Mouse (Mus musculus) olfactory bulb, adult 2 months (tissue): ENCODE data around the gene Timp3. TPM values are rescaled to one million over a fixed set of nuclear protein-coding genes. Genes with fewer than 3 reads are reported as not detected.

ENCODE experiments used
- H3K27ac ChIP-seq: fragments of 200-500 bp; 2 replicates; pipeline ENCODE4 v1.5.1; 2012; ENCODE audit warnings: low read depth, low read length; ENCODE audit not compliant: insufficient read depth
- H3K4me1 ChIP-seq: fragments of 200-500 bp; 2 replicates; pipeline ENCODE4 v1.6.1; 2012; ENCODE audit warnings: low read length; ENCODE audit not compliant: control insufficient read depth, insufficient read depth
- H3K4me3 ChIP-seq: fragments of 200-500 bp; 2 replicates; pipeline ENCODE4 v1.5.1; 2012; ENCODE audit warnings: mild to moderate bottlenecking, low read depth, low read length, moderate library complexity; ENCODE audit not compliant: insufficient read depth
- CTCF ChIP-seq: fragments of 200-500 bp; IDR thresholded peaks from 2 replicates; pipeline ENCODE4 v1.5.1; 2012; ENCODE audit warnings: low read depth, mild to moderate bottlenecking, low read length, moderate library complexity; ENCODE audit not compliant: insufficient read depth
- POLR2A ChIP-seq: fragments of 200-500 bp; IDR thresholded peaks from 2 replicates; pipeline ENCODE4 v1.6.1; 2012; ENCODE audit warnings: mild to moderate bottlenecking, low read depth, low read length, moderate library complexity; ENCODE audit not compliant: insufficient read depth
- WGBS: fragments of 180-500 bp; shearing (Covaris S2); methylation state at CpG from one replicate; pipeline ENCODE4 v1.1.7; 2018; 5-methylcytosine and 5-hydroxymethylcytosine counted together
- polyA plus RNA-seq: library from polyadenylated mRNA; stranded (reverse); fragments of >200 nt; gene quantifications from 2 replicates; pipeline ENCODE4 v1.2.4, GENCODE M21; 2012; ENCODE audit warnings: low replicate concordance; ENCODE audit not compliant: missing spikeins, insufficient read depth, insufficient read length

Gene Timp3
- polyA plus RNA-seq, 1 experiment = 64.3 TPM

GRCm38 (mm10) chr10:86302761-86303494 is 2.8 kb downstream of the Timp3 start:
- H3K4me1 ChIP-seq = peaks cover 26% of the 10 kb centered on the region
- no peak overlapping the region for H3K27ac ChIP-seq
- TF ChIP-seq CTCF = peak; percentile 70
- no peak for TF ChIP-seq POLR2A
- 11% methylated on average over 8 of the region's 8 CpGs for WGBS
- no peak overlapping the region for H3K4me3 ChIP-seq

DNA sequence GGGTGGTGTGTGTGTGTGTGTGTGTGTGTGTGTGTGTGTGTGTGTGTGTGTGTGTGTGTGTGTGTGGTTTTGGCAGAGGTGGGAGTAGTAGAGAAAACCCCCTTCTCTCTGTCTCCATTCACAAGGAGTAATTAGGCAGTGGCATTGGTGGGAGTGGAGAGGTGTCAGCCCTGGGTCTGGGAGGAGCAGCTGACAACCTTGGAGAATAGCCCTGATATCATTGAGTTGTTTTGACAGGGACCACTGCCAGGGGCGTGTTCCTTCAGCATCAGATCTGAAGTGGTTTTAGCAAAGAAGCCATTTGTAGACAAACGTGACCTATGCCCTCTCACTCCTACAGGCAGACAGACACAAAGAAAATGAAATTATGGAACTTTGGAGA is 3.3 kb downstream of the Timp3 start:
- no peak for TF ChIP-seq POLR2A
- no peak for TF ChIP-seq CTCF
- 39% methylated on average over 2 of the region's 2 CpGs for WGBS

DNA sequence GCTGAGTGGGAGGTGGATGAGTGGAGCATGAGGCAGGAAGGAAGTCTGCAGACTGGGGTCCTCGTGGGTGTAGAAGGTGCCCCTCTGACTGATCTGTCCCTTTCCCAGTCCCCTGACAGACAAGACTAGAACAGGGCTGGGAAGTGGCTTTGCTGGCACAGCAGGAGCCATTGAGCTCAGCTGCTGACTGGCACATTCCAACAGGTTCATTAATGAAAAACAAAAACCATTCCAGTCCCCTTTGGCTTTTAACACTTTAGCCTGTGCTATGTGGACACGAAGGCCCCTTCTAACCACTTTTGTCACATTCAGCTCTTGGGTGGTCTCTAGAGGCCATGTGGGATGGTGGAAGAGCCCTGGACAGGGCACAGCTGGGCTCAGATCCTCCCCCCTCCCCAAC is 4.4 kb downstream of the Timp3 start:
- H3K4me1 ChIP-seq = peaks cover 26% of the 10 kb centered on the region
- 29% methylated on average over 2 of the region's 2 CpGs for WGBS
- H3K27ac ChIP-seq = no peak overlapping the region
- TF ChIP-seq POLR2A (no peak), CTCF (no peak)
- no peak overlapping the region for H3K4me3 ChIP-seq

More for the DNA sequence above, 3.3 kb downstream of the Timp3 start:
- H3K27ac ChIP-seq = no peak overlapping the region
- H3K4me3 ChIP-seq = no peak overlapping the region
- peaks cover 26% of the 10 kb centered on the region for H3K4me1 ChIP-seq

DNA sequence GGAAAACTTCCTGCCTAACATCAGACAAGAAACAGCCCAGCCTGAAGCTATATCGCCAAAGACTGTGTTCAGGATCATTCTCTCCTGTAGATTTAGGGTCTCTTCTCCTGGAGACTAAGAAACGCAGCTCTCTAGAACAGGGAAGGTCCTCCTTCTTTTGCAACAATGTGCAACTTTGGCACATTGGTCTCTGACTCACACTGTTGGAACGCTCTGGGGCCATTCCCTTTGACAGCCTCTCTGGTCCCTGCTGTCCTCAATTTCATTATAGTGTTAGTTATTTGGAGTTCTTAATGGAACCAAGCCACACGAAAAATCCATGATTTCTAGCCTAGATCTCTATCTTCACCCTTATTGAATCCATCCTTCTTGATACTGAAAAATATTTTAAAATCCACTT is 7.1 kb downstream of the Timp3 start:
- WGBS = 65% methylated on average over 4 of the region's 4 CpGs
- TF ChIP-seq POLR2A (no peak), CTCF (no peak)

DNA sequence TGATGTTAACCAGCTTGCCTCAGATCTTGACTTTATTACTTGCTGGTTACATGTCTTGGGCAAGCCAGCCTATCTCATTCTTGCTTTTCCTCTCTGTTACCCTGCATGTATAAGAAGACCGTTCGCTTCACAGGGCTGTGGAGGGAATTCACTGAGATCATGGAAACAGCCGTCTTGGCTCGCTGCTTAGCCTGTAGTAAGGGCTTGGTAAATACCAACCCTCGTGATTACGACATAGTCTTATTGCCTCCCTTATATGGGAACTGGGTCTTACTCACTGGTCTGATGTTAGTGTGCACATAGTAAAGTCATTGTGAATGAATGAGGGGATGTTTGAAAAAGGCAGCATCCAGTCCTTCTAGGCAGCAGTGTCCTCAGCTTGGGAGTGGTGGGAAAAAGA is 10.4 kb downstream of the Timp3 start:
- Histone ChIP-seq H3K27ac (no peak overlapping the region), H3K4me1 (peaks cover 4% of the 10 kb centered on the region), H3K4me3 (no peak overlapping the region)
- no peak for TF ChIP-seq CTCF
- TF ChIP-seq POLR2A = no peak
- 36% methylated on average over 6 of the region's 6 CpGs for WGBS

More for the DNA sequence above, 7.1 kb downstream of the Timp3 start:
- Histone ChIP-seq H3K4me3 (no peak overlapping the region), H3K4me1 (peaks cover 14% of the 10 kb centered on the region), H3K27ac (no peak overlapping the region)

DNA sequence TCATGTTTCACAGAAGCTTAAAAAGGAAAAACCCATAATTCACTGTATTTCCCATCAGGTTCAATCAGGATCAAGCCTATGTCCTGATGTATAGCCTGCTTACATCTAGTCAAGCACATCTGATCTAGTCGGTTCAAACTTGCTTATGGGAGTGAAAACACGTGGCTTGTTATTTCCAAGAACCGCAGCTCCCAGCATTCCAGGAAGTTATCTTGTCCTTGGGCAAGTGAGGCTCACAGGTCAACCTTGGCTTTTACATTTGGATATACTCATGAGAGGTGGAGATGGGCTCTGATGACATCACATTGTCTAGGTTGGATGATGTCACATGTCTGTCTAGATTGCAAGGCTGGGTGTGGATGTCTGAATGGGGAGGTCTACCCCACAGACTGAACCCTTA is 12.8 kb downstream of the Timp3 start:
- peaks cover 6% of the 10 kb centered on the region for H3K4me1 ChIP-seq
- no peak for TF ChIP-seq CTCF
- no peak for TF ChIP-seq POLR2A
- no peak overlapping the region for H3K4me3 ChIP-seq
- 91% methylated on average over 3 of the region's 3 CpGs for WGBS
- no peak overlapping the region for H3K27ac ChIP-seq

DNA sequence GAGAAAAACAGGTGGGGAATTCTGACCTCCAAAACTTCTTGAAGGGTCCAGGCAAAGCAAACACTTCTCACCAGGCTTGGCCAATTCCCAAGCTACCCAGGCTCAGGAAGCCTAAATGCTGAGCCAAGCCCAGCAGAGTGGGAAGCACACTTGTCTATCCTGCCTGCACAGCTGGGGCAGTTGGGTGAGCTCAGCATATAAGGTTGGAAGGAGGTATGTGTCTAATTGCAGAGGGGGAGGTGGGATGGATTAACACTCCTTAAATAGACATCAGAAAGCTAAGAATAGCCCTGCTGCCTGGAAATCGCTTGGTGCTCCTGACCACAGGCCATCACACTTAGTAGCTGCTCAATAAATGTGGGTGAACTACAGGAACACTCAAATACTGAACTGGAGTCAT is 13.3 kb downstream of the Timp3 start:
- 47% methylated on average over 1 of the region's 1 CpGs for WGBS
- Histone ChIP-seq H3K27ac (no peak overlapping the region), H3K4me3 (no peak overlapping the region), H3K4me1 (peaks cover 7% of the 10 kb centered on the region)
- no peak for TF ChIP-seq POLR2A
- no peak for TF ChIP-seq CTCF

- 46% methylated on average over 3 of the region's 3 CpGs for WGBS
- TF ChIP-seq POLR2A (no peak), CTCF (no peak)
- H3K4me1 ChIP-seq = peaks cover 9% of the 10 kb centered on the region
- no peak overlapping the region for H3K4me3 ChIP-seq
- H3K27ac ChIP-seq = no peak overlapping the region
Observed at GRCm38 (mm10) chr10:86315513-86315912, 15.3 kb downstream of the Timp3 start.

- WGBS = 82% methylated on average over 7 of the region's 7 CpGs
Observed at GRCm38 (mm10) chr10:86317633-86318032, 17.5 kb downstream of the Timp3 start.

More at GRCm38 (mm10) chr10:86317633-86318032, 17.5 kb downstream of the Timp3 start:
- H3K27ac ChIP-seq = no peak overlapping the region
- H3K4me3 ChIP-seq = no peak overlapping the region
- H3K4me1 ChIP-seq = peaks cover 14% of the 10 kb centered on the region
- no peak for TF ChIP-seq POLR2A
- TF ChIP-seq CTCF = no peak
